Mouse (Mus musculus): Measurements from ENCODE around the gene Zfr2. TPM values are rescaled to one million over a fixed set of nuclear protein-coding genes. Genes with fewer than 3 reads are reported as not detected.
A peak's percentile ranks its signal among the peaks of the same experiment; 100 is the strongest.

Zfr2 gene
- total RNA-seq, 1 experiment from 2014 or later: 22.3 TPM

DNA sequence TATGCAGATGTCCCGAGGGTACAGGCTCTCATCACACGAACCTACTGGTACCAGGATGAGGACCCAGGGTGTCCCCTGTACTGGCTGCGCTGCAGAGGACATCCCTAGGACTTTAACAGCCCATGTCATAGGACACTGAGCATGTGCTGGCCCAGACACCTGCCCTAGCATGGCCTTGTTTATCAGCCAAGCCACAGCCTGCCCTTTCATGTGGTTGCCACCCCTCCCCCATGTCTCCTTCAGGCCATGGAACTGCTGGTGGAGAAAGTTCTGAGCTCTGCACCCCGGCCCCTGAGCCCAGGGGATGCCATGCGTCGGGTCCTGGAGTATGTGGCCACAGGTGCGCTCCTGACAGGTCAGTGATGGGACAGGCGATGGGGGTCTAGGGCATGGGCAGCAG lies 16.5 kb downstream of the Zfr2 start:
- DNase-seq: no peak

DNA sequence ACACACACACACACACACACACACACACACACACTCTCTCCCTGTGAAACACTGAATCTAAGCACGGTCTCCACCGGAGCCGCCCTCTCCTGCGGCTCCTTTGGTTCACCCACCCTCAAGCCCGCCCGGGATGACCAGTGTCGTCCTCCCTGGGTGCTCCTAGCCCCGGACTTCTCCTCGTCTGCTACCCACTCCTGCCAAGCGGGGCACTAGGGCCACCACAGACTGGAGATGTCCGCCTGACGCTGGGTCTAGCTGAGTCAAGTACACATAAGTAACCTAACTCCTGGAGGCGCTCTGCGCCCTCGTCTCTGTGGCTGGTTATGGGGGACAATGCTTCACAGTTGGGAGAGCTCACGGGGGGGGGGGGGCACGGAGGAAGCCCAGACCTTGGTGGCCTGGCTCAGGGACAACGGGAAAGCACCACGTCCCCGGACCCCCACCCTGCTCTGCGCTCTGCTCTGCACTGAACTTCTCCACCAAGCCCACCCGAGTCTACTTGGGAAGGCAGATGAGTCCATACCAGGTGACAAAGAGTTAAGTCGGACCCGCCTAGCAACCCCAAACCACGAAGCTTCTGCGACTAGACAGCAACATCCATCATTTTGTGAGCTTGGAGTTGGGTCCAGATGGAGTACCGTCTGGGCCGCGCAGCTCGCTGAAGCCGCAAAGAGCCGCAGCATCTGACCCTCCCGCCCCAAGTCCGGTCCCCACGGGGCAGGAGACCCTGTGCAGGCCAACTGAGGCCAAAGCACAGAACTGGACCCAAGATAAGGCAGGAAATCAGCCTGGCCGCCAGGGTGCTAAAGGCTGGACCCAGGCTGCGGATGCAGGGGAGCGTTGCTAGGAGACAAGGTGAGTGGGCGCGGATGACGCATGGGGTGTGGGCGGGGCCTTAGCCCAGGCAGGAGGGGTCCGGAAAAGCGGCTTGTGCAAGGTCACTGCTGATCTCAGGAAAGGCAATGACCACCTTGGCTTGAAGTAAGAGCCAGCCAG lies 19.8 kb downstream of the Zfr2 start, which contains the start of gene Matk:
Gene Matk (plus strand): TSS at position 512 of the 996 bp plus-strand sequence.
- peak; percentile 57 for DNase-seq

DNA sequence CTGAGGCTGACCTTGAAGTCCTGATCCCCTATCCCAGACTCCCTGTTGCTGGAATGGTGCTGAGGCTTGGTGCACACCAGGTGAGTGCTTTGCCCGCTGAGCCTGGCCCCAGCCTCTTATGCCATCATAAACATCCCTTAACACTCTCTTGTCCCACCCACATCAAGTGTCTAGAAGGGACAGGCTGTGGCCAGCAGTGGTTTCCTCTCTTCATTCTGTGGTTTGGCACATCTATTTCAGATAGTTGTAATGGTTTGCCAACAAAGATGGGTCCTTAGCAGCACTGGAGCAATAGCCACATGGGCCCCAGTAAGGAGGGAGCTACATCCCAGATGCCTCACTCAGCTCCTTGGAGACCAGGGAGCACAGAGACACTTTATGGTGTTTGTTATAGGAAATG lies 21.9 kb downstream of the Zfr2 start:
- no peak for DNase-seq

DNA sequence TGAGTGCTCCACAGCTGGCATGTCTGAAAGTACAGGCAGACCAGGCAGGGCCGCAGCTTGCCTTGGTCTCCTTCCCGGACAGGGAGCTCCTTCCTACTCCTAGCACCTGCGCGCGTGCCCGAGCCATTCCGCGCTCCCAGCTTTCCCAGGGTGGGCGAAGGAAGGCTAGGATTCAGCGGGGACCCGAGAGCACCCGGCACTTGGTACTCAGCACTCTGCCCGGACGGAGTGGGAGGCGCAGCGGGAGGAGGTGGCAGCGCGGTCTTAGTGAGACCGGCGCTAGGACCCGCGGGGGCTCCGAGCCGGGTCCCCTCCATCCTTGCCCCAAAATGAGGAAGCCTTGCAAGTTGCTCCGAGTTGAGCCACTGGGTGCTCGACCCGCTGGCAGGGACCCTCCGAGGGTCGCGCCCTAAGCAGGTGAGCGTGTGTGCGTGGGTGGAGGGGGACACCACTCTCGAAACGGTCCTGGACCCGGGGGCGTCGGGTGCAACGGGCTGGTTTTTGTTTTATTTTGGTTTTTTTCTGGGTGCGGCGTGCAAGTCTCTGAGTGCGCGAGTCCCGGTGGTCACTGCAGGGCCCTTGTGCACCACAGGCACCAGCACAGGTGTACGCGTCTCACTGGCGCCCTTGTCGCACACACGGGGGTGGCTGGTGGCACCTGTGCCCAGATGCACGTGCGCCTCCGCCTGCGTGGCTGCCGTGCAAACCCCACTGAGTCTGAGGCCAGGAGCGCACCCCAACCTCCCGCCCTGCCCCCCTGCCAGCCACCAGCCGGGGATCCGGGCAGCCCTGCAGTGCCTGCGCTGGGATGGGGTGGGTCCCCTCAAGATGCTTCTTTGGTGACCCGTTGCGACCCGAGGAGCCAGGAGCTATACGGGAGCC lies 24.4 kb downstream of the Zfr2 start:
- DNase-seq: no peak

DNA sequence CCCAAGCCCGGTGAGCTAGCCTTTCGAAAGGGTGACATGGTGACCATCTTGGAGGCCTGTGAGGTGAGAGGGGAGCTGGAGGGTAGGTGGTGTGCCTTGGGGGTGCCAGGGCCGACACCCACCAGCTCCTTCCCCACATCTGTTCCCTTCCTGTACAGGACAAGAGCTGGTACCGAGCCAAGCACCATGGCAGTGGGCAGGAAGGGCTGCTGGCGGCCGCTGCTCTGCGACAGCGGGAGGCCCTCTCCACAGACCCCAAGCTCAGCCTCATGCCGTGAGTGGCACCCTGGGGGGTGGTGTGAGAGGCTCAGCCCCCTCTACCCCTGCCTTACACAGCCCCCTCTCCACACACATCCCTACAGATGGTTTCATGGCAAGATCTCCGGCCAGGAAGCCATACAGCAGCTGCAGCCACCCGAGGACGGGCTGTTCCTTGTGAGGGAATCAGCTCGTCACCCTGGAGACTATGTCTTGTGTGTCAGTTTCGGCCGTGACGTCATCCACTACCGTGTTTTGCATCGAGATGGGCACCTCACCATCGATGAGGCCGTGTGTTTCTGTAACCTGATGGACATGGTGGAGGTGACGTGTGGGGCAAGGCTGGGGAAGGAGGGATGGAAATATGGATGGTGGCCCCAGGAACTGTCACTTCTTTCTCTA lies 26.4 kb downstream of the Zfr2 start:
- no peak for DNase-seq

DNA sequence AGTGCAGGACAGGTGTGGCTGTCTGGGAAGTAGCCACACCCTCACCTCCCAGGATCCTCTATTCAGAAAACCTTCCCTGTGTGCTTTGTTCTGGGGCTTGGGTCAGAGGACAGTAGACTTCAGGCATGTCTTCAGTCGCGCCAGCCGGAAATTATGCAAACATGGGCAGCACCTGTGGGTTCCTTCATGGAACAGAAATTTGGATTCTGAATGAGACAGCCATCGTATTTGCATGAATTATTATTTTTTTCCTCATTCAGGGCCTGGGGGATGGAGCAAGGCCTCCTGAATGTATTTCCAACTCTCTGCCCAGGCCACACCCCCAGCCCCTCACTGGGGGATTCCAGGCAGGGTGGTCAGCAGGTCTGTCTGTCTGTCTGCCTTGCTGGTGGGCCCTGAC lies 28.1 kb downstream of the Zfr2 start:
- DNase-seq: no peak

DNA sequence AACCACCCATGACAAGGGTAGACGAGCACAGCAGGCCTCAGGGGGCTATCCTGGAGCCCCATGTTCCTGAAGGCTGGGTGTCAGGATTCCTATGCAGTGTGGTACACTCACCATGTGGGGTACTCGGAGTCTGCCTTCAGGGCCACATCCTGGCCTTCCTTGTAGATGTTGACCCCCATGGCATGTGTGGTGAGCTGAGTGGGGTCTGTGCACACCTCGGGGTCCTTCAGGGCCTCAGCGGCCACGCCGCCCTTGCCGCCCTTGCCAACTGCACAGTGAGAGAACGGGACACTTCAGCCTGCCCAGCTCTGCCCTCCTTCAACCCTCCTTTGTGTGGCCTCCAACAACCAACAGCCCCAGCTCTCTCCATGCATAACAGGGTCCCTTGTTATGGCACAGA lies 32.6 kb downstream of the Zfr2 start:
- no peak for DNase-seq

DNA sequence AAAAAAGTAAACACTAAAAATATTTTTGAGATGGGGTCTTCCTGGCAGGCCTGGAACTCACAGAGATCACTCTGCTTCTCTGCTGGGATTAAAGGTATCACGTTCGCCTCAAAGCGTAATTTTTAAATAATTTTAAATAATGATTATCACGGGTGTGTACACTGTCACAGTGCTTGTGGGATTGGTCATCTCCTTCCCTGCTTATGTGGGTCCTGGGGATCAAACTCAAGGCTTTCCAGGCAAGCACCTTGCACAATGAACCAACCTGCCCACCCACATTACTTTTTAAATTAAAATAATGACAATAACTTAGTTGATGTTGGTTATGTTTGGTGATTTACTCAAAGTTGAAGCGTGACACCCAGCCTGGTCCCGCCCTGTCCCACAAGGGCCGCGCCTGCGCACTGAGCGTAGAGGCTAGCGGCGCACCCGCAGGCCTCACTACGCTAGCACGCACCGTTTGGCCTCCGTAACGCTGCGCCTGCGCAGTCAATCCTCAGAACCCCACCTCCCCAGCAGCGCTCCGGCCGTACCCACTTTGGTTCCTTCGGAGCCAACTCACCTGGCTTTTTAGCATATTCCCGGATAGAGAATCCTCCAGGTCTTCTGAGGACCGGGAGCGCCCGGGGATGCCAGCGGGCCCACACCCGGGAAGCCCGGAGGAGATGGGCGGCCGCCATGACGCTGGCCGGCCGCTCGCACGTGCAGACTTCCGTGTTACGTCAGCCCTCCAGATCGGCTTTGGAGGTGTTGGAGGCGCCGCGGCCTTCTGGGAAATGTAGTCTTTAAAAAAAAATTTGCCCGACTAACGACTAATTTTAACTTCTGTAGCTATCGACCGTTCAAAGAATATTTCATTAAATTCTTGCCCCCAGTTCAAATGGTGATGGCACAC lies 33.5 kb downstream of the Zfr2 start, which contains the start of the genes Mrpl54 and Apba3:
Gene Mrpl54 (minus strand): TSS at position 724 of the 895 bp plus-strand sequence.
Gene Apba3 (plus strand): TSS at position 750 of the 895 bp plus-strand sequence.
- DNase-seq: peak; percentile 98

DNA sequence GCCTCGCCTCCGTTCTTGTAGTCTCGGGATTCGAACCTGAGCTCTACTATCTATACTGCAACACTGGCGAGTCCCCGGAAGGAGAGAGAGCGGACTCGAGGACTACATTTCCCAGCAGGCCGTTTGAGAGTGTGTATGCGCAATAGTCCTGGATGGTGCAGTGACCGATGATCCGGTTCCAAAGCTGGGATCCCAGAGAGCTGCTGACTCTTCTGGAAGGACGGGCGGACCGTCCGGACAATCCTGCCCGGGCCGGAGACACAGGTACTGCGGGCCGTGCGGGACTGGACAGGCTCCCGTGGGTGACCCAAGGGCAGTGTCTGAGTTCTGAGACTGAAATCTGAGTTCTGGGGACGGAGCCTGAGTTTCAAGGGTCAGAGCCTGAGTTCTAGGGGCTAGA lies 35.1 kb downstream of the Zfr2 start:
- DNase-seq: peak; percentile 78

DNA sequence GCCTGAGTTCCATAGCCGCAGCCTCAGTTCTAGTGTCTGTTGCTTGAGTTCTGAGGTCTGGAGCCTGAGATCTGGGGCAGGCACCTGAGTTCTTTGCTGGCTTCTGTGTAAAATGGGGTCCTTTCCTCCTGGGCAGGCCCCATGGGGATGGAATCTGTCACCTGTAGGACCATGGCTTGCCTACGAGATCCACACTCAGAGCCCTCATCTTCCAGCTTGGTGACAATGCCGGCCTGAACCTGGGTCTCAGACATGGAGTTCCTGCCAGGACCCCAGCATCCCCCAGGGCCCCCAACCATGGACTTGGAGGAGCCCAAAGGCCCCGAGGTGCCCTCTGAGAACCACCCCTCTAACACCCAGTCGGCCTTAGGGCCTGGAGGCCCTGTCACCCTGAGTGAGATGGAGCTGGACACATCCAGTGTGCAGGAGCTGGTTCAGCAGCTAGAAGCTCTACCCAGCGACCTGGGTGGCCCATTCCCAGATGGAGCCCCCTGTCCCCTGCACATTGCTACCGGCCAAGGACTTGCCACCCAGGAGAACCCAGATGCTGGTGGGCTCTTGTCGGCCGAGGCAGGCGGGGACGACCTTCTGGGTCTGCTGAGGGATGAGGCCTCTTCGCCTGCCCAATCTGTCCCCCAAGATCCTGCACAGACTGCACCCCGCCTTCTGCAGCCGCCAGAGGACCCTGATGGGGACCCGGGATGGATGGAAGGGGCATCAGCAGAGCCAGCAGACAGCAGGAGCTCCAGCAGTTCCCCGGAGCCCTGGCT lies 35.9 kb downstream of the Zfr2 start:
- DNase-seq: no peak

DNA sequence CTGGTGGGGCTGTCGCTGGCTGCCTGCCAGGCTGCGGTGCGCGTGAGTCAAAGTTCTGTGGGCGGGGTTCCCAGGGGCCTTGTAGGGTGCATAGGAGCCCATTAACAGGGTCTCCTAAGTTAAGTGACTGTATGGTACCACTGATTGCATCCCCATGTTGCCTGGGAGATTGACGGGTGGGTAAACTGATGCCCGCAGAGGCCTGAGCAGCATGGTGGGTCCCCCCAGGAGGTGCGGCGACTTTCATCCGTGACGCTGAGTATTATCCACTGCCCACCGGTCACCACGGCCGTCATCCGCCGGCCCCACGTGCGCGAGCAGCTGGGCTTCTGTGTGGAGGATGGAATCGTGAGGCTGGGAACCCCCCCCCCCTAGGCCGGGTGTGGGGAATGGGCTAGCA lies 39.4 kb downstream of the Zfr2 start:
- DNase-seq: no peak

DNA sequence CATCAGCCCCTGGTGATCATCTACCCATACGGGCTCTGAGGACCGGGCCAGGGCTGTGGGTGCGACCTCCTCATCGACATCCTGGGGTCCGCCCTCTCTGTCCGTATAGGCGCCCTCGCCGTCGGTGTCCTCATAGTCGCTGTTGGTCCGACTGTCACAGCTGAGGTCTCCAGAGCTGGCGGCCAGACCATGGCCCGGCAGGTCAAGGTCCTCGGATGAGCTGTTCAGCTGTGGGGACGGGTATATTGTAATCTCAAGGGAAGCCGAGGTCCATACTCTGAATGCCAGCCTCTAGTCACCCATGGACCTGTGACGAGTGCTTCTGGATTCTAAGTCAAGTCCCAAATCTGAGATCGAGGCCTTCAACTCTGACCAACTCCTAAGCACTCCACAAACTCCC lies 40.9 kb downstream of the Zfr2 start:
- DNase-seq: no peak

DNA sequence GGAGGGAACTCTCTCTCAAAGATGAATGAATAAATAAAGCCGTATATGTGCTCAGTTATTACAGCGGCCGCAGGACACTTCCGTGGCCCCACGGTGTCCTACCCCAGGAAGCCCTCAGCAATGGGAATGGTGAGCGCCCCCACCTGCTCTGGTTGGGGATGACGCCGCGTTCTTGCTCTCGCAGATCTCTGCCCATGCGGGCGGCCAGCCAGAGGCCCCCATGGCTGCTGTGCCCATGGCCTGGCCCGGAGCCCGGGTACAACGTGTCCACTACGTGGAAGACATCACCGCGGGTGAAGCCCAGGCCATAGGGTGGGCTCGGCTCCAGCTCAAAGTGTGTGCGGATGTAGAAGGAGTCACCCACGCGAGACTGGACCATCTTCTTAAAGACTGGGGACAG lies 44.7 kb downstream of the Zfr2 start:
- no peak for DNase-seq

DNA sequence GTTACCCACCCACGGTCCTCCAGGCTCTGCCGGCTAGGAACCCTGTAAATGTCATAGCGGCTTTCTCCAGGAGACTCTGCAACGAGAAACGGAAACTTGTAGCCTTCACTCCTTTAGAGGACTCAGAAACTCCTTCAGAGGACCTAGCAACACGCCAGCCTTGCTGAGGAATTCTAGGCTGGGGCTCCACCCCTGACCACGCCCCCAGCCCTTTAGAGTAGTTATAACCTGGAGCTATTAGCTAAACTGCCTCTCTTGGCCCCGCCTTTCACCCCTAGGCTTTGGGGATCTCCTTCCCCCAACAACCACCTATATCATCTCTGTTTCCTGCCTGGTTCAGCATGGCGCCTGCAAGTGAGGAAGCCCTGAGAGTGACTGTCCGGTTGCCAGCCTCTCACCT lies 46.5 kb downstream of the Zfr2 start:
- DNase-seq: no peak

DNA sequence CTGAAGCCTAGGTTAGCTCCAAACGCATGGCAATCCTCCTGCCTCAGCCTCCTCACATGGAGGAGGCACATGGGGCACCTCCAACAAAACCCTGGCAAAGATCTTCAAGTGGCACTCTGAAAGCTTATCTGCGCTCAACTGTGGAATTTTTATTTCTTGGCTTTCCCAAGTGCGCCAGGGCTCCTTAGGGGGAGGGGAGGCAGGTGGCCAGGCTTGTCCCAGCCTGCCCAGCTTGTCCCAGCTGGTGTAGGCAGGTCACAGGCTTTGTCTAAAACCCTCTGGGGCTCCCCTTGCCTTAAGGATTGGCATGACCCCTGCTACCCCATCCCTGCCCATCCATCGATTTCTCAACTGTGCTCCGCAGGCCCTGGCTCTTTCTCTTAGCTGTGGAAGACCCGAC lies 51.2 kb downstream of the Zfr2 start:
- DNase-seq: no peak

DNA sequence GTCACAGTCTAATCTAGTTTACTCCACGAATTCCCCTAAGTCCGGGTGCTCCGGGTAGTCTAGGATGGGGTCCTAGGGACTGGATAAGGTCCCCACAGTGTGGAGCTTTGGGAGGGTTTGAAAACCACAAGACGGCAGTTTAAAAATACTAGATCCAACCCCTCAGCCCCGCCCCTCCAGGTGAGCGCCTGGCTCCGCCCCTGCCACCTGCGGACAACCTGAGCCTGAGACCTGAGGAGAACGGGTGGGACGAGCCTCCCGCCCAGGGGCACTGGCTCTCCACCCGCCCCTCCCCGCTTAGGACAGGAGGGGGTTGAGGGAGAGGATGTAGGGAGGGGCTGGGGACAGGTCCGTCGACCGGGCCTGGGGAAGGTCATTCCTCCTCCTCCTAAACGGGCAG lies 51.8 kb downstream of the Zfr2 start:
- no peak for DNase-seq

DNA sequence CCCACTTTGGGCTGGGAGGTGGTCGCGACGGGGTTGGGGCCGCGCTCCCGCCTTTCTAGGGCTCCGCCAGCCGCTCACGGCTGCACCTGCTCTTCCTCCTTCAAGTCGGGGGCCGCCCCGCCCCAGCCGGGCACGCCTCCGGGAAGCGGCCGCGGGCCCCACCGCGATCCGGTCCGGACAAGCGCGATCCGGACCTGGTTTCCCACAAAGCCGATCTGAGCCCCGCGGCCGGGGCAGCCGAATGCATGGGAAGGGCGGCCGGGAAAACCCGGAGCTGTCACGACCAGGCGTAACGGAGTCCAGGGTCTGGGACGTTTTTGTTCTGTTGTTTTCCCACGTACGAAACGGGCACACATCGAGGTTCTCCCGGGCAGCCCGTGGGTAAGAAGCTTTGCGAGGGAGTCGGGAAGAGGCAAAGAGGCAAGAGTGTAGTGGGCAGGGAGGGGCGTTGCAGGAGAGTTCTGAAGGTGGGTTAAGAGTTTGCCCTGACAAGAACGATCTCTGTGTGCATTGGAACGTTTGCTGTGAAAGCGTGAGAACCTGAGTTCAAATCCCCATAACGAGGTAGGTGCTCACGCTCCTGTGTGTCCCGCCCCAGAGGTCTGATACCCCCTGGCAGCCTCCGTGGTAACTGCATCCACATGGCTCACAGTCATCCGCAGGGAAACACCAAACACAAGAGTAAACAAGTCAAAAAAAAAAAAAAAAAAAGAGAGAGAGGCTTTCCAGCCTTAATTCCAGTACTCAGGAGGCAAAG lies 52.9 kb downstream of the Zfr2 start:
- peak; percentile 91 for DNase-seq

DNA sequence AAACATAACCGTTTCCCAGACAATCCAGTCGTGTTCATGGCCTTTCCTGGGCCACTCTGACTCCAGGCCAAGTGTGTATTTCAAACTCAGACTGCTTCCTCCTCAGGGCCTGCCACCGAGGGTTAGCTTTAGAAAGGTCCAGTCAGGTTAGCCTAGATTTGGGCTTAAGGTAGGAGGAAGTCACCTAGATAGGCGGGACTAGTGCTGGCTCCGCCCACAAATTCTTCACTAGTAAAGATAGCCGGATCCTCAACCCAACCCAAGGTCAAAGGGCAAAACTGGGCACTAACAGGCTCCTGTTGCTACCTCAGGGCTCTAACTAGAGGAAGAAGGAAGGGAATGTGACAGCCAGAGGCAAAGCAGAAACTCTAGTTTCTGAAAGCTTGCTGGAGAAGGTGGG lies 53.6 kb downstream of the Zfr2 start:
- DNase-seq: no peak

DNA sequence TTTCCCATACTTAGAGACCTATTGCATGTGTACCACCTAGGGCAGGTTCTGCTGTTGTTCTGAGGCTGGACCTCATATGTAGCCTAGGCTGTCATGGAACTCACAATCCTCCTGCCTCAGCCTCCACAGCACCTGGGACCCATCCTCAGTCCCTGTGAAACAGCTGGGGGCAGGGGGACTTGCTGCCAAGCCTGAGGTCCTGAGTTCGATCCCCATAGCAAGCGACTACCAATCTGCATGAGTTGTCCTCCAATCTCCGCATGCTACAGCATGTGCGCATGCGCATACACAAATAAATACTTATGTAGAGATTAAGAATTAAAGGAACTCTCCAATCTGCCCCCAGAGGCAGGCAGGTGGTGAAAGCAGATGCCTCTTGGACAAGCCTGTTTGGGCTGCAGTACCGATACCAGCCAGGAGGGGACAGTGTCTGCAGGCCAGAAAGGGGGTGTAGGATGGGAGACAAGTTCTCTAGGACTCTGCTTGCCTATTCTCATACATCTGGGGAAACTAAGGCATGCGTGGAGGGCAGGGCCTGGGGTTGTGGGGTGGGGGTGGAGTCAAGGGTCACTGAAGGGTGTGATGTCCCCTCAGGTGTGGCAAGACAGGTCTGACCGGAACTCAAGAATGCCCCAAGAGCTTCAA lies 54.7 kb downstream of the Zfr2 start:
- peak; percentile 42 for DNase-seq

Measured in adrenal gland, postnatal 25 days (tissue).